Mouse (Mus musculus) midbrain, embryonic 11.5 days (tissue): ENCODE measurements around the gene Cryba1. TPM values are rescaled to one million over a fixed set of nuclear protein-coding genes. Genes with fewer than 3 reads are reported as not detected.
A peak's percentile ranks its signal among the peaks of the same experiment; 100 is the strongest.

Experiments used
- ATAC-seq: fragments of 200-750 bp; cut with Nextera tagmentation; 2 replicates; pipeline ENCODE4 v1.8.0; 2017; ENCODE audit warnings: moderate TSS enrichment, moderate library complexity; ENCODE audit not compliant: low FRiP score
- DNase-seq: peaks from one replicate; pipeline ENCODE4 v3.0.0; 2015; ENCODE audit warnings: low spot score; ENCODE audit errors: missing footprints
- H3K27ac ChIP-seq: fragments of 300-500 bp; sonication (generic); 2 replicates; pipeline ENCODE4 v1.5.1; 2014; ENCODE audit warnings: low read depth, low read length
- H3K27me3 ChIP-seq: fragments of 300-500 bp; sonication (generic); 2 replicates; pipeline ENCODE4 v1.6.1; 2014; ENCODE audit warnings: mild to moderate bottlenecking, low read length, moderate library complexity, mixed read lengths; ENCODE audit not compliant: control insufficient read depth, insufficient read depth
- H3K36me3 ChIP-seq: fragments of 300-500 bp; sonication (generic); 2 replicates; pipeline ENCODE4 v1.6.1; 2014; ENCODE audit warnings: mild to moderate bottlenecking, low read length, moderate library complexity, mixed read lengths; ENCODE audit not compliant: control insufficient read depth, insufficient read depth
- H3K4me1 ChIP-seq: fragments of 300-500 bp; sonication (generic); 2 replicates; pipeline ENCODE4 v1.6.1; 2014; ENCODE audit warnings: low read length; ENCODE audit not compliant: control insufficient read depth, insufficient read depth
- H3K4me2 ChIP-seq: fragments of 300-500 bp; sonication (generic); 2 replicates; pipeline ENCODE4 v1.6.1; 2014; ENCODE audit warnings: mild to moderate bottlenecking, moderate library complexity
- H3K4me3 ChIP-seq: fragments of 300-500 bp; sonication (generic); 2 replicates; pipeline ENCODE4 v1.5.1; 2014; ENCODE audit warnings: low read depth, low read length
- H3K9ac ChIP-seq: fragments of 300-500 bp; sonication (generic); 2 replicates; pipeline ENCODE4 v1.6.1; 2014; ENCODE audit warnings: low read length
- H3K9me3 ChIP-seq: fragments of 300-500 bp; sonication (generic); 2 replicates; pipeline ENCODE4 v1.6.1; 2016; ENCODE audit warnings: low read length; ENCODE audit not compliant: control insufficient read depth
- WGBS: fragments of 180-500 bp; shearing (Covaris S2); extraction: QIAGEN DNeasy Blood & Tissue Kit; methylation state at CpG from one replicate; pipeline ENCODE4 v1.1.7; 2014; 5-methylcytosine and 5-hydroxymethylcytosine counted together
- polyA plus RNA-seq: library from polyadenylated mRNA; unstranded; fragments of >200 nt; fragmentation: Nextera tagmentation; extraction: Ambion mirVana; gene quantifications from 2 replicates; pipeline ENCODE4 v1.2.1, GENCODE M21; 2014

Cryba1 gene
- polyA plus RNA-seq, 1 experiment from 2014 or later = 2.7 TPM

- H3K4me2 ChIP-seq = no peak overlapping the region
- no peak overlapping the region for H3K9ac ChIP-seq
- no peak overlapping the region for H3K27ac ChIP-seq
- H3K9me3 ChIP-seq = no peaks in the 10 kb centered on the region
- no peaks in the 10 kb centered on the region for H3K36me3 ChIP-seq
- no peaks in the 10 kb centered on the region for H3K27me3 ChIP-seq
- ATAC-seq = no peak
- H3K4me3 ChIP-seq = no peak overlapping the region
- H3K4me1 ChIP-seq = no peaks in the 10 kb centered on the region
- WGBS = 1% methylated on average over 6 of the region's 6 CpGs
- peak; percentile 98 for DNase-seq
Measured at GRCm38 (mm10) chr11:77737289-77737688, 12.2 kb upstream of the Cryba1 start.

GRCm38 (mm10) chr11:77728587-77728986, 3.5 kb upstream of the Cryba1 start:
- Histone ChIP-seq H3K9ac (no peak overlapping the region), H3K27ac (no peak overlapping the region), H3K4me3 (no peak overlapping the region), H3K36me3 (no peaks in the 10 kb centered on the region), H3K4me1 (peaks cover 4% of the 10 kb centered on the region; the same call in 1 of the 2 replicates), H3K4me2 (no peak overlapping the region), H3K9me3 (no peaks in the 10 kb centered on the region), H3K27me3 (no peaks in the 10 kb centered on the region)
- WGBS = 52% methylated on average over 2 of the region's 2 CpGs
- DNase-seq (no peak), ATAC-seq (no peak)

GRCm38 (mm10) chr11:77724766-77725165, 317 bp downstream of the Cryba1 start:
- Histone ChIP-seq H3K4me2 (no peak overlapping the region), H3K36me3 (no peaks in the 10 kb centered on the region), H3K27ac (no peak overlapping the region), H3K9me3 (no peaks in the 10 kb centered on the region), H3K27me3 (no peaks in the 10 kb centered on the region), H3K4me1 (peaks cover 4% of the 10 kb centered on the region; the same call in 1 of the 2 replicates), H3K9ac (no peak overlapping the region), H3K4me3 (no peak overlapping the region)
- DNase-seq = no peak
- ATAC-seq = no peak
- 74% methylated on average over 7 of the region's 7 CpGs for WGBS

- no peak overlapping the region for H3K4me3 ChIP-seq
- no peaks in the 10 kb centered on the region for H3K27me3 ChIP-seq
- H3K9ac ChIP-seq = no peak overlapping the region
- peaks cover 4% of the 10 kb centered on the region; the same call in 1 of the 2 replicates for H3K4me1 ChIP-seq
- no peaks in the 10 kb centered on the region for H3K36me3 ChIP-seq
- DNase-seq (no peak), ATAC-seq (no peak)
- no peaks in the 10 kb centered on the region for H3K9me3 ChIP-seq
- no peak overlapping the region for H3K4me2 ChIP-seq
- WGBS = 80% methylated on average over 4 of the region's 4 CpGs
- H3K27ac ChIP-seq = no peak overlapping the region
Measured at GRCm38 (mm10) chr11:77721389-77721788, 3.7 kb downstream of the Cryba1 start.

GRCm38 (mm10) chr11:77719055-77719454, 6.0 kb downstream of the Cryba1 start:
- no peak for ATAC-seq
- no peaks in the 10 kb centered on the region for H3K4me1 ChIP-seq
- H3K27me3 ChIP-seq = no peaks in the 10 kb centered on the region
- 93% methylated on average over 2 of the region's 2 CpGs for WGBS
- no peak overlapping the region for H3K9ac ChIP-seq
- DNase-seq = no peak
- H3K4me3 ChIP-seq = no peak overlapping the region
- no peak overlapping the region for H3K4me2 ChIP-seq
- no peak overlapping the region for H3K27ac ChIP-seq
- no peaks in the 10 kb centered on the region for H3K9me3 ChIP-seq
- H3K36me3 ChIP-seq = no peaks in the 10 kb centered on the region

GRCm38 (mm10) chr11:77713736-77714135, 11.3 kb downstream of the Cryba1 start:
- H3K27me3 ChIP-seq = no peaks in the 10 kb centered on the region

GRCm38 (mm10) chr11:77709039-77709438, 16.0 kb downstream of the Cryba1 start:
- Histone ChIP-seq H3K9ac (no peak overlapping the region), H3K27me3 (no peaks in the 10 kb centered on the region), H3K4me2 (no peak overlapping the region), H3K36me3 (peaks cover 7% of the 10 kb centered on the region; the same call in 1 of the 2 replicates), H3K4me1 (no peaks in the 10 kb centered on the region), H3K4me3 (no peak overlapping the region), H3K27ac (no peak overlapping the region), H3K9me3 (no peaks in the 10 kb centered on the region)
- ATAC-seq (no peak), DNase-seq (no peak)
- WGBS = 86% methylated on average over 3 of the region's 3 CpGs

More at GRCm38 (mm10) chr11:77713736-77714135, 11.3 kb downstream of the Cryba1 start:
- ATAC-seq (no peak), DNase-seq (no peak)
- no peaks in the 10 kb centered on the region for H3K4me1 ChIP-seq
- WGBS = 97% methylated on average over 3 of the region's 3 CpGs
- no peak overlapping the region for H3K9ac ChIP-seq
- H3K4me2 ChIP-seq = no peak overlapping the region
- no peak overlapping the region for H3K4me3 ChIP-seq
- H3K9me3 ChIP-seq = no peaks in the 10 kb centered on the region
- H3K27ac ChIP-seq = no peak overlapping the region
- peaks cover 2% of the 10 kb centered on the region; the same call in 1 of the 2 replicates for H3K36me3 ChIP-seq

- Histone ChIP-seq H3K4me2 (no peak overlapping the region), H3K4me3 (no peak overlapping the region), H3K9me3 (no peaks in the 10 kb centered on the region), H3K27me3 (no peaks in the 10 kb centered on the region), H3K36me3 (peaks cover 7% of the 10 kb centered on the region; the same call in 1 of the 2 replicates), H3K4me1 (no peaks in the 10 kb centered on the region), H3K27ac (no peak overlapping the region), H3K9ac (no peak overlapping the region)
- ATAC-seq (no peak), DNase-seq (no peak)
- WGBS = 95% methylated on average over 3 of the region's 3 CpGs
Measured at GRCm38 (mm10) chr11:77705920-77706319, 19.2 kb downstream of the Cryba1 start.

- ATAC-seq = no peak
- no peak for DNase-seq
- H3K27me3 ChIP-seq = no peaks in the 10 kb centered on the region
- no peak overlapping the region for H3K4me3 ChIP-seq
- H3K4me2 ChIP-seq = no peak overlapping the region
- H3K9me3 ChIP-seq = no peaks in the 10 kb centered on the region
- peaks cover 24% of the 10 kb centered on the region for H3K36me3 ChIP-seq
- no peaks in the 10 kb centered on the region for H3K4me1 ChIP-seq
- H3K9ac ChIP-seq = no peak overlapping the region
- 81% methylated on average over 2 of the region's 2 CpGs for WGBS
- H3K27ac ChIP-seq = no peak overlapping the region
Measured at GRCm38 (mm10) chr11:77697232-77697631, 27.9 kb downstream of the Cryba1 start.
